Mouse (Mus musculus): ENCODE measurements at regions not wholly inside any gene's neighbourhood (a gene's known extent, or its start where the extent isn't known, plus 50 kb on each side); places are given as distances from the start of the nearest gene placed in this dataset.

GRCm38 (mm10) chr3:66422445-66423037 is 125.9 kb upstream of the Veph1 start:
- DNase-seq, result no peak

- peak in 1 of 2 experiments; percentile 27 for DNase-seq
These were observed 114.2 kb upstream of the Veph1 start for GRCm38 (mm10) chr3:66410706-66411277.

GRCm38 (mm10) chr3:66408791-66409190 is 112.2 kb upstream of the Veph1 start:
- no peak for DNase-seq

- DNase-seq, result no peak
These were observed 109.0 kb upstream of the Veph1 start for GRCm38 (mm10) chr3:66405645-66406044.

- DNase-seq, result no peak
These were observed 107.1 kb upstream of the Veph1 start for GRCm38 (mm10) chr3:66403707-66404106.

GRCm38 (mm10) chr3:66400791-66401568 is 104.3 kb upstream of the Veph1 start:
- no peak for DNase-seq

- DNase-seq, result peak in 1 of 2 experiments; percentile 2
These were observed 101.8 kb upstream of the Veph1 start for GRCm38 (mm10) chr3:66398214-66399150.

GRCm38 (mm10) chr3:66375088-66375910 is 78.7 kb upstream of the Veph1 start:
- no peak for DNase-seq

GRCm38 (mm10) chr3:66374603-66375002 is 78.0 kb upstream of the Veph1 start:
- DNase-seq, result no peak

- DNase-seq, result no peak
These were observed 77.4 kb upstream of the Veph1 start for GRCm38 (mm10) chr3:66373807-66374575.

Data from heart, adult 18-20 months (tissue).